Mouse (Mus musculus) olfactory bulb, adult 2 months (tissue): ENCODE results near the gene Ptprn2.

Experiments
- CTCF ChIP-seq: fragments of 200-500 bp; IDR thresholded peaks from 2 replicates; pipeline ENCODE4 v1.5.1; 2012; ENCODE audit warnings: low read depth, mild to moderate bottlenecking, low read length, moderate library complexity; ENCODE audit not compliant: insufficient read depth
- POLR2A ChIP-seq: fragments of 200-500 bp; IDR thresholded peaks from 2 replicates; pipeline ENCODE4 v1.6.1; 2012; ENCODE audit warnings: mild to moderate bottlenecking, low read depth, low read length, moderate library complexity; ENCODE audit not compliant: insufficient read depth

DNA sequence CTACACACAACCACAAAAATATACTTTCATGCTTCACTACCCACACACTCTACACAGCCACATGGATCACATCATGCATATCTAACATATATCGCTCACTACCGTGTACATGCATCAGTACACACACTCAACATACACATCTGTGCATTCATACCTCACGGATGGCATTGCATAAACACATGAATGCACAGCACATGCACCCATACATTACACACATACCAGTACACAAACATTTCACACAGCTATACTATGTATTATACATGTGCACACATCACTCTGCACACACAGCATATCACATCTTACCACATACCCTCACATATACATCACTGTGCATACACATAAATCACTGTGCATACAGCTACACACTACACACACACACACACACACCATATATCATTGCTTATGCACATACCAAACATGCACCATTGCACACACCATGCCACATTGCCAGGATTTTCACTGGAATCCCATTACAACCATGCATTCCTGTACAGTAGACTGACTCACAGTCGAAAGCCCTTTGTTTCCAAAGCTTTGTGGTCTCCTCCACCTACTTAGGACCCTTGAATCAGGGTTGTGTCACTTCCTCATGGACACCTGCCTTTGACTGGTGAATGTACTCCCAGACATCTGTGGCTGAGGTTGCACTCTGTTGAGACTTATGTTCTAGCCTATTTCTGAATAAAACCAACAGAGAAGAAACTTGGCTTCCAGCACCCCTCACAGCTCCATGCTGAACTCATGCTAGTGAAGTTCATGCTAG is 607.0 kb downstream of the Ptprn2 start:
- TF ChIP-seq CTCF (no peak), POLR2A (no peak)
